Mouse (Mus musculus): ENCODE results near the gene Iqsec2. TPM values are rescaled to one million over a fixed set of nuclear protein-coding genes. Genes with fewer than 3 reads are reported as not detected.

The Iqsec2 gene
- polyA plus RNA-seq, 1 experiment from 2014 or later, result 7.7 TPM

DNA sequence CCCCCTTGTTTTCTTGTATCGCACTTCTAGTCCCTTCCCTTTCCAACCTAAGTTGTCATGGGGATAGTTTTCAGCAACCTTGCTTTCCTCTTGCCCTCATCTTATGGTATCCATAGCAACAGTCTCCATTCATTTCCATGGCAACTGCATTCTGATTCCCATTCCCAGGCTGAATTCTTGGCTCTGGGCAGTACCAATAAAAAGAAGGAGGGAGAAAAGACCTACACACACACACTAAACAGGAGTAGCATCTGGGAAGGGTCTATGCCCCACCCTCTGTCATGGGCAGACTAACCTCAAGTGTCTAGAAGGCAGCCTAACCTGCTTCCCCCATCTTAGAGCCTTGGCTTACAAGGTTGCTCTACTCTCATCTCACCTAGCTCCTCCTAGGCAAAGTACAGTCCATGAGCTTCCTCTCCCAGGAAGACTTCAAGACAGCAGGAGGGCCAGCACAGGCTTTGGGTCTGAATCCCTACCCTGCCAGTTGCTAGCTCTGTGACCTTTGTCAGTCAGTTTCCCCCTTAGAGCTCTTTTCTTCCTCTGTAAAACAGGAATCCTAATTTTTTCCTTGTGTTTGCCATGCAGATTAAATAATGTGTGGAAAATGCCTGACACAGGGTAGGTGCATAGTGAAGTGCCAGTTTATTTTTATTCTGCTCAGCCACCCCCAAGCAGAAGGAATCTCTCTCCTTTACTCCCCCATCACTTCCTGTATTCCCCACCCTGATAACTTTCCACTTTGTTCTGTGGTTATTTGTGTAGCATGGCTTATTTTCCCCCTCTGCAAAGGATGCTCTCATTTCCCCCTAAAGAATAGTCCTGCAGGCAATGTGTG, 54.0 kb downstream of the Iqsec2 start:
- no peak for DNase-seq (ENCODE audit: low spot score)
- no peaks in the 10 kb centered on the region for H3K36me3 ChIP-seq
- H3K9me3 ChIP-seq, result no peaks in the 10 kb centered on the region
- H3K27ac ChIP-seq, result no peak overlapping the region
- WGBS, result 57% methylated on average over 1 of the region's 1 CpGs
- no peak overlapping the region for H3K4me3 ChIP-seq
- H3K27me3 ChIP-seq (ENCODE audit: insufficient read depth, poor library complexity, severe bottlenecking), result peaks cover 96% of the 10 kb centered on the region
- H3K4me1 ChIP-seq, result peaks cover 5% of the 10 kb centered on the region; the same call in 1 of the 2 replicates

DNA sequence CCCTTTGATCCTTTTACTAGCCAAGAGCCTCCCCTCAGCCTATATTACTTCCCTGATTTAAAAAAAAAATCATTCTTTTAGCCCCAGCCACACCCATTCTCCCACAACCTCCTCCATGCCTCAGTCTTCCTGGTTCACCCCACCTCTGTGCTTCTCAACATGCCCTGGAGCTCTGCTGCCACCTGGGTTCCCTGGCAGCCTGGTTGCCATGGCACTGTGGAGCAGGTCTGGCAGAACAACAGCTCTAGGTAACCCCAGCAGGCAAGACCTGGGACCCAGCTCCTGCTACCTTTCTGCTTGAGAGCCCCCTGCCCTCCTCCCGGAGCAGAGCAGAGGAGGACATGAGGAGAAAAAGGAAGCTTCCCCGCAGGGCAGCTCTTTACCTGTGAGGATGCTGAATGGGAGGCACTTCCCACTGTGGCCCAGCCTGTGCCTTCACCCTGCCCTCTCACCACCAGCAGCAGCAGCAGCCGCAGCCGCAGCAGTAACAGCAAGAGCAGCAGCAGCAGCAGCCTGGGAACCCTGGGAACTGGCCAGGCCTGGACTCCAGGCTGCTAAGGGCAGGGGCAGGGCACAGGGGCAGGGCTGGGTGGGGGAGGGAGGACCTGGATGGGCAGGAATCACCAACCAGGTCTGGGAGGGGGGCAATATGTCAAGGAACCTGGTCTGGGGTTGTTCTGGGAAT, 57.8 kb downstream of the Iqsec2 start:
- Histone ChIP-seq H3K9me3 (no peaks in the 10 kb centered on the region), H3K27me3 (ENCODE audit: insufficient read depth, poor library complexity, severe bottlenecking) (peaks cover 95% of the 10 kb centered on the region), H3K4me1 (peaks cover 5% of the 10 kb centered on the region; the same call in 1 of the 2 replicates), H3K27ac (no peak overlapping the region), H3K4me3 (no peak overlapping the region), H3K36me3 (no peaks in the 10 kb centered on the region)
- whole genome bisulfite sequencing, result 29% methylated on average over 4 of the region's 4 CpGs
- no peak for DNase-seq (ENCODE audit: low spot score)

DNA sequence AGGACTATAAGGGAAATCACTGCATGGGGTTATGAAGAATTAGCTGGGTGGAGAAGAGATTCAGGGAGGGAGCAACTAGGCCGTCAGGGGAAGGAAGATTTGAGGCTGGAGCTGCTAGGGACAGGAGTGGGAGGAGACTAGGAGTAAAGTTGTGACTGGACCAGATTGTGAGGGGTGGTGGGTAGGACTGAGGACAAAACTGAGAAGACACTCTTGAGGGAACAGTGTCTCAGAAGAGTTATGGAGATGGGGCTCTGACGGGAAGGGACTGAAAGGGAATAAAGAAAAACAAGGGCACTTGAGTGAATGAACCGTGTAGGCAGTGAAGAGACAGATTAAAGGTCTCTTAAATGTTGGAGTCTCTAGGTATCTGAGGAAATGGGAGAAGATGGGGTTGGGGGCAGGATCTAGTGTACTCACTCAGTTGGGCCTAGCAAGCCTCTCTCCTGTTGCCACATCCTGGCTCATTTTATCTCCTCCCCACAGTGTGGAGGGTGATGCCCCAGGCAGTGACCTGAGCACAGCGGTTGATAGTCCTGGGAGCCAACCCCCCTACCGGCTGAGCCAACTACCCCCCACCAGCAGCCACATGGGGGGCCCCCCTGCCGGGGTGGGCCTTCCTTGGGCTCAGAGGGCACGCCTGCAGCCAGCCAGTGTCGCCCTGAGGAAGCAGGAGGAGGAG, 58.5 kb downstream of the Iqsec2 start:
- Histone ChIP-seq H3K4me1 (peaks cover 5% of the 10 kb centered on the region; the same call in 1 of the 2 replicates), H3K4me3 (no peak overlapping the region), H3K36me3 (no peaks in the 10 kb centered on the region), H3K27me3 (ENCODE audit: insufficient read depth, poor library complexity, severe bottlenecking) (peaks cover 95% of the 10 kb centered on the region), H3K27ac (no peak overlapping the region), H3K9me3 (no peaks in the 10 kb centered on the region)
- no peak for DNase-seq (ENCODE audit: low spot score)
- 32% methylated on average over 8 of the region's 8 CpGs for WGBS

DNA sequence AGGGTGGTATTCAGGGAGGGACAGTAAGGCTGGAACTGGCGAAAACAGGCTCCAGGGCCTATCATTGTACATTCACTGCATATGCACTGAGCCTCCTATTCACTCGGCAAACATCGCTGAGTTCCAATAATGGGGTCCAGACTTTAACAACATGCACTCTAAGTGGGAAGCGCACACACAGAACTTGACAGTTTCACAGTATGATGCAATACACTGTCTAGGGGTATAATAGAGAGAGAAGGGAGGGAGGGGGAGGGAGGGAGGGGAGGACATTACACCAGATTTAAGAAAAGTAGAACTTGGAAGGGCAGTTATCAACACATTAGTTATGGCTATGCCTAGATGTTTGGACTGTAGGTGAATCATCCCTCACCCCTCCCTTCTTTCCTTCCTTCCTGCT, 59.2 kb downstream of the Iqsec2 start:
- 73% methylated on average over 4 of the region's 4 CpGs for WGBS
- Histone ChIP-seq H3K36me3 (no peaks in the 10 kb centered on the region), H3K27me3 (ENCODE audit: insufficient read depth, poor library complexity, severe bottlenecking) (peaks cover 91% of the 10 kb centered on the region)

DNA sequence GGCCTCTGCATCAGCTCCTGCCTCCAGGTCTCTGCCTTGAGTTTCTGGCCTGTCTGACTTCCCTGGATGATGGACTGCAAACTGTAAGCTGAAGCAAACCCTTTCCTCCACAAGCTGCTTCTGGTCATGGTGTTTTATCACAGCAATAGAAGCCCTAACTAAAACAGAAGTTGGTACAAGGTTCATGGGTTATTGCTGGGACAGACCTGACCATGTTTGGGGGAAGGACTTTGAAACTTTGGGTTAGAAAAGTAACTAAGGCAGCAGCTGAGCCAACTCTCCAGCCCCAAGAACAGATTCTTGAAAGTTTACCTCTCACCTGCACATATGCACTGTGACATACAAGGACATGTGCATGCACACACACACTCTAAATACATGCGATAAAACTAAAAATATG, 61.4 kb downstream of the Iqsec2 start:
- no peak for DNase-seq (ENCODE audit: low spot score)
- H3K27me3 ChIP-seq (ENCODE audit: insufficient read depth, poor library complexity, severe bottlenecking), result peaks cover 90% of the 10 kb centered on the region

More for the DNA sequence above, 59.2 kb downstream of the Iqsec2 start:
- H3K4me3 ChIP-seq, result no peak overlapping the region
- H3K9me3 ChIP-seq, result no peaks in the 10 kb centered on the region
- no peak for DNase-seq (ENCODE audit: low spot score)
- H3K27ac ChIP-seq, result no peak overlapping the region
- H3K4me1 ChIP-seq, result peaks cover 5% of the 10 kb centered on the region; the same call in 1 of the 2 replicates

DNA sequence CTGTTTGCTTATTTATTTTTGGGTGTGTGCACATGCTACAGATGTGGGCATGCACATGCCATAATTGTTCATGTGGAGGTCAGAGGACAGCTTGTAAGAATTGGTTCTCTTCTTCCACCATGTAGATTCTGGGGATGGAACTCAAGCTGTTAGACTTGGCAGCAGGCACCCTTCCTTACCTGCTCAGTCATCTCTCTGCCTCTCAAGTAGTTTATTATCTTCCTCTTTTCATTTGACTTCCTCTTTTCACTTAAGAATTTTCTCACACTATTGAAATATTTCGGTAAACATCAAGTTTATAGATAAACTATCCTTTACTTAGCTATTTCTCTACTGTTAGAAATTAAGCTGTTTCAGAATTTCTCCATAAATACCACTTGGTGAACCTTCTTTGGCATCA, 70.6 kb downstream of the Iqsec2 start:
- no peaks in the 10 kb centered on the region for H3K36me3 ChIP-seq
- no peaks in the 10 kb centered on the region for H3K9me3 ChIP-seq
- H3K27ac ChIP-seq, result no peak overlapping the region
- no peak for DNase-seq (ENCODE audit: low spot score)
- no peak overlapping the region for H3K4me3 ChIP-seq
- peaks cover 85% of the 10 kb centered on the region for H3K27me3 ChIP-seq (ENCODE audit: insufficient read depth, poor library complexity, severe bottlenecking)
- WGBS, result 74% methylated on average over 1 of the region's 1 CpGs
- H3K4me1 ChIP-seq, result no peaks in the 10 kb centered on the region

More for the DNA sequence above, 61.4 kb downstream of the Iqsec2 start:
- Histone ChIP-seq H3K4me1 (peaks cover 5% of the 10 kb centered on the region; the same call in 1 of the 2 replicates), H3K9me3 (no peaks in the 10 kb centered on the region), H3K4me3 (no peak overlapping the region), H3K36me3 (peaks cover 7% of the 10 kb centered on the region; the same call in 1 of the 2 replicates), H3K27ac (no peak overlapping the region)
- 92% methylated on average over 1 of the region's 1 CpGs for WGBS

DNA sequence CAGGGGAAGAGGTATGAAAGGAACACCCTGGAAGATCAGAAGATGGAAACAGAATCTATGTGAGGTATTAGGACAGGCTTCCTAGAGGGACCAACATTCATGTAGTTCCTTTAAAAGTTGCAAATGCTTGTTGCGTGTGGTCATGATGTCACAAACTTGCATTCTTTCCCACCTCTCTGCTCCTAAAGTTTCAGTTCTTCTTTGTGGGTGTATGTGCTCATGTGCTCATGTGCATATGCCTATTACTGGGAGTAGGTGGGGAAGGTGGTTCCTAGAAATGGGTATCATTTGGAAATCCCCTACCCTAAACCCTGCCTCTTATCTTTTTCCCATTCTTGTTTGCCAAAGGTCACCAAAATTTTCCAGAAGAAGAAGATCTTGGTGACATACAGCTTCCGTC, 74.5 kb downstream of the Iqsec2 start:
- Histone ChIP-seq H3K27me3 (ENCODE audit: insufficient read depth, poor library complexity, severe bottlenecking) (peaks cover 85% of the 10 kb centered on the region), H3K4me1 (no peaks in the 10 kb centered on the region), H3K27ac (no peak overlapping the region), H3K4me3 (no peak overlapping the region), H3K36me3 (no peaks in the 10 kb centered on the region), H3K9me3 (no peaks in the 10 kb centered on the region)
- 86% methylated on average over 2 of the region's 2 CpGs for WGBS
- no peak for DNase-seq (ENCODE audit: low spot score)

DNA sequence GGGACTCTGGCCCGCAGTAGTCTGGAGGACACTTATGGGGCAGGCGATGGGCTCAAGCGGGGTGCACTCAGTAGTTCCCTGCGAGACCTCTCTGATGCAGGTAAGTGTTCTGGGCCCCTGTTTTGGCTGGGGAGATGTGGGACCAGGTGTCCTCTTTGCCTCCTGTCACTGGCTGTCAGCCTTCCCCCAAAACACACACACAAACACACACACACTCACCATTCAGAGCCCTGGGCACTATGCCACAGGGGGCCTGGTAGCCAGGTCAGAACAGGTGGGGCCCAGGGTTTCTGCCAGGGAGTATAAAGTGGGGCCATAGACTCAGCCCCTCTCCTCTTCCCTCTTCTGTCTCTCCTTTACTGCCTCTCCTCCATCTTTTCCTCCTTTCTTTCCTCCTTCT, 77.7 kb downstream of the Iqsec2 start:
- H3K27ac ChIP-seq, result no peak overlapping the region
- WGBS, result 61% methylated on average over 4 of the region's 4 CpGs
- peaks cover 84% of the 10 kb centered on the region for H3K27me3 ChIP-seq (ENCODE audit: insufficient read depth, poor library complexity, severe bottlenecking)
- H3K36me3 ChIP-seq, result no peaks in the 10 kb centered on the region
- no peak for DNase-seq (ENCODE audit: low spot score)
- H3K4me3 ChIP-seq, result no peak overlapping the region
- no peaks in the 10 kb centered on the region for H3K9me3 ChIP-seq
- H3K4me1 ChIP-seq, result no peaks in the 10 kb centered on the region

DNA sequence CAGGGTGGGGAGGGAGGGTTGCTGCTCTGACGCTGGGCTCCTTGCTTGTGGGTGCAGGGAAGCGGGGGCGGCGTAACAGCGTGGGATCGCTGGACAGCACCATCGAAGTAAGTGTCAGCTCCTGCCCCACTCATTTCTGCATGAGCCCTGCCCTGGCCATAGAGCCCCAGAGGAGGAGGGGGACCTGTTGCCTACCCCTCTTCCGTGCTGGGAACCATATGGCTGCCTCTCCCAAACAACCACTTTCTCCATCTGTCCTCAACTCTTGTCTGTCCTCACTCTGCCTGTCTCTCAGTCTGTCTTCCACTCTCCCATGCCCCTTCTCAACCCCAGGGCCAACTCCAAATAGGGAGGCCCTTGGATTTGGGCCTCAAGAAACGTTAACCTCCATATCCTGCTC, 78.2 kb downstream of the Iqsec2 start:
- Histone ChIP-seq H3K36me3 (no peaks in the 10 kb centered on the region), H3K4me3 (no peak overlapping the region), H3K9me3 (no peaks in the 10 kb centered on the region), H3K27ac (no peak overlapping the region), H3K4me1 (no peaks in the 10 kb centered on the region), H3K27me3 (ENCODE audit: insufficient read depth, poor library complexity, severe bottlenecking) (peaks cover 87% of the 10 kb centered on the region)
- WGBS, result 53% methylated on average over 9 of the region's 9 CpGs
- no peak for DNase-seq (ENCODE audit: low spot score)

DNA sequence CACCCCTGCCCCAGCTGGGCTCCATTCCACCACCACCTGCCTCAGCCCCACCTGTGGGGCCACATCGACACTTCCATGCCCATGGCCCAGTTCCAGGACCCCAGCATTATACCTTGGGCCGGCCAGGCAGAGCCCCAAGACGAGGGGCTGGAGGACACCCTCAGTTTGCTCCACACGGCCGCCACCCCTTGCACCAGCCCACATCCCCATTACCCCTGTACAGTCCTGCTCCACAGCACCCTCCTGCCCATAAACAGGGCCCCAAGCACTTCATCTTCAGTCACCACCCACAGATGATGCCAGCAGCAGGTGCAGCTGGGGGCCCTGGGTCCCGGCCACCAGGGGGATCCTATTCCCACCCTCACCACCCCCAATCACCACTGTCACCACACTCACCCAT, 79.2 kb downstream of the Iqsec2 start:
- Histone ChIP-seq H3K27ac (no peak overlapping the region), H3K9me3 (no peaks in the 10 kb centered on the region), H3K27me3 (ENCODE audit: insufficient read depth, poor library complexity, severe bottlenecking) (peaks cover 83% of the 10 kb centered on the region), H3K4me1 (no peaks in the 10 kb centered on the region), H3K4me3 (no peak overlapping the region), H3K36me3 (no peaks in the 10 kb centered on the region)
- 80% methylated on average over 6 of the region's 6 CpGs for WGBS
- DNase-seq (ENCODE audit: low spot score), result no peak

DNA sequence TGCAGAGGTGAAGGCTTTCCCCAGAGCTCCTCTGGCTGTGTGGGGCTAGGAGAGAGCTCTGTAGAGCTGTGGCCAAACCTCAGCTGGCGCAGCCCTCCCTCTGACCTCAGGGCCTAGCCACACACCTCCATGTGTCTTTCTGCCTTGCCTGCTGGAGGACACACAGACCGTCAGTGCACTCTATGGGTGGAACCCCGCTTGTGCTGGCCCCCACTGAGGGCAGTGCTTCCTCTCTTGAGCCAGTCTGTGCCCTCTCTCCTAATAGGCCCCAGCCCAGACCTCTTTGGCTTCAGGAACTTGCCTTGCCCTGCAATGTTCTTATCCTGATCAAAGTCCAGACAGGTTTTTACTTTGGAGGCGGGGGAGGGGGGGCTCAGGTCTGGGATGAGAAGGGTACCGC, 80.2 kb downstream of the Iqsec2 start:
- Histone ChIP-seq H3K4me1 (no peaks in the 10 kb centered on the region), H3K27me3 (ENCODE audit: insufficient read depth, poor library complexity, severe bottlenecking) (peaks cover 77% of the 10 kb centered on the region), H3K27ac (no peak overlapping the region), H3K9me3 (no peaks in the 10 kb centered on the region), H3K4me3 (no peak overlapping the region), H3K36me3 (no peaks in the 10 kb centered on the region)
- DNase-seq (ENCODE audit: low spot score), result no peak
- 67% methylated on average over 5 of the region's 5 CpGs for WGBS

DNA sequence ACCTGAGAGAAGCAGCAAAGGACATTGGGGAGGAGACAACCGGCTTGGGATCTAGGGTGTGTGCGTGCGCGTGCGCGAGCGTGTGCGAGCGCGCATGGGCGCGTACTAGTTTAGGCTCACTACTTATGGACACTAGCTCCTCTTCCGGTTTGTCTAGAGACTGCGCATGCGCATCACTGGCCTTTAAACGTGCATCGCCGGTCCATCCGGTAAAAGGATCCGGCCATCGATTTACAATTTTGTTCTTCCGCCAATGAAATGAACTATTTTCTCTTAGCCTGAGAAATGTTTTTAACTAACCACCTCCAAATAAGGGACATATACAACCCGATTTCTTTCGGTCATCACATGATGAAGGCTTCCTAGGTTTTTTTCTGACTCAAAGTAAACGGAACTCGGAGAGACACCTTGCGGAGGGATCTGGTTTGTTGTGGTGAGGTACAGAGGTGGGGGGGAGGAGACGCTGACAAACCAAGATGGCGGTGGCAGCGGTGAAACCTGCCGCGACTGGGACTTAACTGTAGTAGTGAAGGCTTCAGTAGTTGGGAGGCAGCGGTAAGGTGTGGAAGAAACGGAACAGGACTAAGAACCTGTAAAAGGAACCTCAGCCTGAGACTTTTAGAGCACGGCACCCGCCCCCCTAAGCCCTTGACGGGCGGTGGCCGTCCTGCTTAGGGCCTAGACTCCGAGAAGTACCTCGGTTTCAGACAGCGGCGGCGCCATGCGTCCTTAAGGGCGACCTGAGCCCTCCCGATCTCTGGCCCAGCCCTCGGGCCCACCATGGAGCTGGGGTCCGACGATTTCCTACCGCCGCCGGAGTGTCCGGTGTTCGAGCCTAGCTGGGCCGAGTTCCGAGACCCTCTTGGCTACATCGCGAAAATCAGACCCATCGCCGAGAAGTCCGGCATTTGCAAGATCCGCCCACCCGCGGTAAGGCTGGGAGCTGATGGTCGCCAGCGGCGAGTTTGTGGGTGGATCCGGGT, 89.0 kb downstream of the Iqsec2 start, which contains the start of gene Kdm5c:
Gene Kdm5c, plus strand, starts transcription at position 240 of the 983 bp plus-strand sequence.
- Histone ChIP-seq H3K36me3 (peaks cover 17% of the 10 kb centered on the region), H3K27me3 (ENCODE audit: insufficient read depth, poor library complexity, severe bottlenecking) (peaks cover 6% of the 10 kb centered on the region; the same call in 1 of the 2 replicates), H3K4me1 (peaks cover 3% of the 10 kb centered on the region; the same call in 1 of the 2 replicates), H3K9me3 (no peaks in the 10 kb centered on the region), H3K27ac (peak within 1 kb of the TSS; percentile 95), H3K4me3 (peak within 1 kb of the TSS; percentile 86)
- WGBS, result under 1% methylated on average over 69 of the region's 69 CpGs
- peak; percentile 99 for DNase-seq (ENCODE audit: low spot score)

All from heart, embryonic 10.5 days (tissue).